Mouse (Mus musculus) forebrain, embryonic 10.5 days (tissue): ENCODE measurements around the gene Metrn. TPM values are rescaled to one million over a fixed set of nuclear protein-coding genes. Genes with fewer than 3 reads are reported as not detected.
A peak's percentile ranks its signal among the peaks of the same experiment; 100 is the strongest.
"Not testable (repeated sequence)": the region's sequence is repeated elsewhere in the genome, so short reads cannot be mapped to it uniquely, and the experiment has no call there.

ENCODE experiments used
- DNase-seq: peaks from one replicate; pipeline ENCODE4 v3.0.0-alpha.2; 2017; ENCODE audit warnings: low spot score; ENCODE audit errors: extremely low spot score
- H3K27ac ChIP-seq: fragments of 300-500 bp; sonication (generic); 2 replicates; pipeline ENCODE4 v1.5.1; 2016; ENCODE audit warnings: mild to moderate bottlenecking
- H3K27me3 ChIP-seq: fragments of 300-500 bp; sonication (generic); 2 replicates; pipeline ENCODE4 v1.6.1; 2016; ENCODE audit warnings: mild to moderate bottlenecking; ENCODE audit not compliant: poor library complexity, severe bottlenecking
- H3K36me3 ChIP-seq: fragments of 300-500 bp; sonication (generic); replicated peaks from 2 replicates; pipeline ENCODE4 v1.6.1; 2016; ENCODE audit warnings: mild to moderate bottlenecking, moderate library complexity
- H3K4me1 ChIP-seq: fragments of 300-500 bp; sonication (generic); 2 replicates; pipeline ENCODE4 v1.6.1; 2016
- H3K4me3 ChIP-seq: fragments of 300-500 bp; sonication (generic); 2 replicates; pipeline ENCODE4 v1.5.1; 2016; ENCODE audit warnings: mild to moderate bottlenecking, moderate library complexity
- H3K9me3 ChIP-seq: fragments of 300-500 bp; sonication (generic); 2 replicates; pipeline ENCODE4 v1.6.1; 2016; ENCODE audit warnings: mild to moderate bottlenecking, moderate library complexity
- WGBS: fragments of 180-500 bp; shearing (Covaris S2); methylation state at CpG from one replicate; pipeline ENCODE4 v1.1.7; 2016; 5-methylcytosine and 5-hydroxymethylcytosine counted together
- polyA plus RNA-seq: library from polyadenylated mRNA; unstranded; fragments of >200 nt; fragmentation: Nextera tagmentation; extraction: Ambion mirVana; gene quantifications from 2 replicates; pipeline ENCODE4 v1.2.1, GENCODE M21; 2016

Gene Metrn
- polyA plus RNA-seq, 1 experiment from 2014 or later: 204 TPM

GRCm38 (mm10) chr17:25810890-25811289, 14.0 kb upstream of the Metrn start:
- Histone ChIP-seq H3K4me1 (peaks cover 46% of the 10 kb centered on the region), H3K36me3 (no peaks in the 10 kb centered on the region), H3K9me3 (no peaks in the 10 kb centered on the region), H3K27me3 (peaks cover 75% of the 10 kb centered on the region), H3K27ac (no peak overlapping the region), H3K4me3 (peak overlapping the region; percentile 88; the same call in 1 of the 2 replicates)
- DNase-seq: no peak
- 83% methylated on average over 4 of the region's 4 CpGs for WGBS

GRCm38 (mm10) chr17:25809606-25810340, 12.8 kb upstream of the Metrn start:
- Histone ChIP-seq H3K27ac (peak overlapping the region; percentile 94), H3K4me1 (peaks cover 46% of the 10 kb centered on the region), H3K9me3 (no peaks in the 10 kb centered on the region), H3K27me3 (peaks cover 73% of the 10 kb centered on the region), H3K4me3 (peak overlapping the region; percentile 88), H3K36me3 (no peaks in the 10 kb centered on the region)
- DNase-seq: no peak
- 10% methylated on average over 25 of the region's 25 CpGs for WGBS

GRCm38 (mm10) chr17:25808789-25809605, 12.1 kb upstream of the Metrn start, which contains the start of gene Fbxl16:
Fbxl16 (plus strand) TSS chr17:25809085.
- H3K27ac ChIP-seq: peak within 1 kb of the TSS; percentile 94
- no peaks in the 10 kb centered on the region for H3K9me3 ChIP-seq
- peaks cover 69% of the 10 kb centered on the region for H3K27me3 ChIP-seq
- DNase-seq: peak; percentile 85
- H3K4me1 ChIP-seq: peaks cover 47% of the 10 kb centered on the region
- no peaks in the 10 kb centered on the region for H3K36me3 ChIP-seq
- H3K4me3 ChIP-seq: peak within 1 kb of the TSS; percentile 88
- under 1% methylated on average over 96 of the region's 100 CpGs for WGBS

- H3K4me3 ChIP-seq: peak overlapping the region; percentile 88
- no peaks in the 10 kb centered on the region for H3K9me3 ChIP-seq
- 39% methylated on average over 5 of the region's 5 CpGs for WGBS
- H3K27me3 ChIP-seq: peaks cover 67% of the 10 kb centered on the region
- peaks cover 50% of the 10 kb centered on the region for H3K4me1 ChIP-seq
- no peaks in the 10 kb centered on the region for H3K36me3 ChIP-seq
- H3K27ac ChIP-seq: peak overlapping the region; percentile 94
- no peak for DNase-seq
Measured at GRCm38 (mm10) chr17:25808028-25808427, 11.1 kb upstream of the Metrn start.

GRCm38 (mm10) chr17:25807452-25807851, 10.5 kb upstream of the Metrn start:
- peaks cover 54% of the 10 kb centered on the region for H3K4me1 ChIP-seq
- WGBS: 40% methylated on average over 2 of the region's 2 CpGs
- H3K27ac ChIP-seq, H3K36me3 ChIP-seq, DNase-seq, H3K9me3 ChIP-seq, H3K4me3 ChIP-seq: not testable (repeated sequence)
- H3K27me3 ChIP-seq: peaks cover 62% of the 10 kb centered on the region

- H3K4me1 ChIP-seq: peaks cover 60% of the 10 kb centered on the region
Measured at GRCm38 (mm10) chr17:25806507-25806906, 9.6 kb upstream of the Metrn start.

GRCm38 (mm10) chr17:25802825-25803517, 6.0 kb upstream of the Metrn start:
- Histone ChIP-seq H3K27me3 (peaks cover 30% of the 10 kb centered on the region), H3K4me3 (peak overlapping the region; percentile 31), H3K9me3 (no peaks in the 10 kb centered on the region), H3K4me1 (peaks cover 32% of the 10 kb centered on the region), H3K27ac (peak overlapping the region; percentile 80), H3K36me3 (no peaks in the 10 kb centered on the region)
- 8% methylated on average over 10 of the region's 10 CpGs for WGBS
- peak; percentile 82 for DNase-seq

More at GRCm38 (mm10) chr17:25806507-25806906, 9.6 kb upstream of the Metrn start:
- WGBS: 89% methylated on average over 4 of the region's 4 CpGs
- H3K27ac ChIP-seq: no peak overlapping the region
- no peak for DNase-seq
- peaks cover 62% of the 10 kb centered on the region for H3K27me3 ChIP-seq
- H3K4me3 ChIP-seq: no peak overlapping the region
- no peaks in the 10 kb centered on the region for H3K9me3 ChIP-seq
- H3K36me3 ChIP-seq: no peaks in the 10 kb centered on the region

GRCm38 (mm10) chr17:25801029-25801428, 4.1 kb upstream of the Metrn start:
- H3K27ac ChIP-seq: no peak overlapping the region
- DNase-seq: peak; percentile 71
- H3K9me3 ChIP-seq: no peaks in the 10 kb centered on the region
- WGBS: 10% methylated on average over 6 of the region's 6 CpGs
- no peaks in the 10 kb centered on the region for H3K36me3 ChIP-seq
- H3K4me1 ChIP-seq: peaks cover 46% of the 10 kb centered on the region
- peaks cover 23% of the 10 kb centered on the region for H3K27me3 ChIP-seq
- H3K4me3 ChIP-seq: no peak overlapping the region

DNA sequence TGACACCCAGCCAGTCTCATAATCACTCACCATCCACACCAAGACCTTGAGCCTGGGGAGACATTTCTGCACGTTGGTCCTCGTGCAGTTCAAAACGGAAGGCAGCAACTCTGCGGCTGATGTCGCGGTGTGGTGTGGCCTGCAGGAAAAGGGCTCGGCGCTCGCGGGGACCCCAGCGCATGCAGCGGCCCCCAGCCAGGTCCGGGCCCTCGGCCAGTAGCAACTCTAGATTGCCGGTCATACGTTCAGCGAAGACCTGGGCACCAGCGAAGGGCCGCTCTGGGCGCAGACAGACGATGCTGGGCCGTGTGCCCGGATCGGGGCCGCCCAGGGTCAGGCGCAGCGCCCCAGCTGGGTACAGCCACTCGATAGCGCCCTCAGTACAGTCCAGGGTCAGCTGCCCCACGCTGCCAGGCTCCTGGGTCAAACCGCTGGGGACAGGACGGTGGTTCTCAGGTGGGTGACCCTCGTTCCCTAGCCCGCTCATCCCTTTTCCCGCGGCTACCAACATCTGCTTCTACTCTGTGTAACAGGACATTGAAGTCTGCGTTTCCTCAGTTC, 645 bp downstream of the Metrn start:
- H3K27me3 ChIP-seq: peaks cover 1% of the 10 kb centered on the region
- H3K9me3 ChIP-seq: no peaks in the 10 kb centered on the region
- peak; percentile 38 for DNase-seq
- peaks cover 71% of the 10 kb centered on the region for H3K4me1 ChIP-seq
- H3K27ac ChIP-seq: peak overlapping the region; percentile 93
- H3K4me3 ChIP-seq: peak overlapping the region; percentile 78
- WGBS: under 1% methylated on average over 37 of the region's 37 CpGs
- H3K36me3 ChIP-seq: peaks cover 27% of the 10 kb centered on the region

GRCm38 (mm10) chr17:25795609-25796092, 1.3 kb downstream of the Metrn start, which contains the start of gene AC134908.4:
AC134908.4 (minus strand) TSS chr17:25795659.
- Histone ChIP-seq H3K9me3 (no peaks in the 10 kb centered on the region), H3K27me3 (no peaks in the 10 kb centered on the region), H3K27ac (peak within 1 kb of the TSS; percentile 93), H3K4me3 (peak within 1 kb of the TSS; percentile 78), H3K4me1 (peaks cover 74% of the 10 kb centered on the region), H3K36me3 (peaks cover 30% of the 10 kb centered on the region)
- WGBS: 1% methylated on average over 6 of the region's 6 CpGs
- DNase-seq: peak; percentile 90

DNA sequence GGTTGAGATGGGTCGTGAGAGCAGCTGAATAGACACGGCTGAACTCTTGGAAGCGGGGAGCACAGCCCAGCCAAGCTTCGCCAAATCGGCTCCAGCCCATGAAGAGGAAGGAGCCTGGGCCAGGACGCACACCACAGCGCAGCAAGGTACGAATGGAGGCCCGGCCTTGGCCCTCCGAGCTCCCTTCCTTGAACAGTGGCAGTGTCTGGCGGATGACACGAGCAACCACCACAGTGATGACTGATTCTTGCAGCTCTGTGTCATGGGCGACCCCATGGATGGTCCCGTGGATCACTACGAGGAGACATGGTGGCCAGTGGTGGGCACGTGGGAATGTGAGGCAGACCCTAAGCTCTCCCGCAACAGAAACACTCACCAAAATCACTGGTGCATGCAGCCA, 1.9 kb downstream of the Metrn start:
- H3K4me3 ChIP-seq: peak overlapping the region; percentile 78
- WGBS: 63% methylated on average over 17 of the region's 17 CpGs

GRCm38 (mm10) chr17:25794197-25794596, 2.7 kb downstream of the Metrn start:
- peaks cover 77% of the 10 kb centered on the region for H3K4me1 ChIP-seq
- peak overlapping the region; percentile 93 for H3K27ac ChIP-seq
- H3K9me3 ChIP-seq: no peaks in the 10 kb centered on the region
- WGBS: 32% methylated on average over 13 of the region's 13 CpGs
- H3K4me3 ChIP-seq: peak overlapping the region; percentile 78
- H3K36me3 ChIP-seq: peaks cover 42% of the 10 kb centered on the region
- no peaks in the 10 kb centered on the region for H3K27me3 ChIP-seq
- DNase-seq: peak; percentile 63

More for the DNA sequence above, 1.9 kb downstream of the Metrn start:
- DNase-seq: no peak
- no peaks in the 10 kb centered on the region for H3K9me3 ChIP-seq
- H3K27ac ChIP-seq: peak overlapping the region; percentile 93
- peaks cover 34% of the 10 kb centered on the region for H3K36me3 ChIP-seq
- no peaks in the 10 kb centered on the region for H3K27me3 ChIP-seq
- H3K4me1 ChIP-seq: peaks cover 77% of the 10 kb centered on the region
